In genomic region chr11:30161173-30161650, GRCm38 (mm10) we compare ENCODE assay signal across 8 mouse cellular contexts.
A peak's percentile ranks its signal among the peaks of the same experiment; 100 is the strongest.
DNase-seq lines count a peak whose midpoint lies in the region; ATAC-seq and TF ChIP-seq lines count a peak whose summit lies in the region.

No protein-coding gene starts in this region.

- TF ChIP-seq CTCF in hindbrain, postnatal 0 days (IDR thresholded peaks at IDR 0.05; ENCODE audit: low read depth) = no peak
- TF ChIP-seq CTCF in left cerebral cortex, adult 2 months (IDR thresholded peaks at IDR 0.05) = no peak; the same call in 1 of the 2 replicates
- TF ChIP-seq CTCF in stomach, postnatal 0 days (IDR thresholded peaks at IDR 0.05; ENCODE audit: low read depth) = peak; percentile 12; the same call in 1 of the 2 replicates

- no peaks in the 10 kb centered on the region for H3K36me3 ChIP-seq in hindbrain, postnatal 0 days (ENCODE audit: insufficient read depth, low read length)
- H3K36me3 ChIP-seq in midbrain, embryonic 11.5 days (ENCODE audit: control insufficient read depth, insufficient read depth, low read length) = no peaks in the 10 kb centered on the region
- H3K36me3 ChIP-seq in stomach, postnatal 0 days (ENCODE audit: control insufficient read depth, insufficient read depth, low read length) = no peaks in the 10 kb centered on the region; the same call in 1 of the 2 replicates

- peak overlapping the region; percentile 22; the same call in 1 of the 2 replicates for H3K27ac ChIP-seq in hindbrain, postnatal 0 days
- peak overlapping the region; percentile 66 for H3K27ac ChIP-seq in left cerebral cortex, adult 2 months
- no peak overlapping the region for H3K27ac ChIP-seq in midbrain, embryonic 11.5 days (ENCODE audit: low read depth, low read length)
- H3K27ac ChIP-seq in stomach, postnatal 0 days (replicated peaks) = peak overlapping the region; percentile 69

- no peak overlapping the region for H3K4me2 ChIP-seq in hindbrain, postnatal 0 days (ENCODE audit: low read depth, low read length)
- no peak overlapping the region for H3K4me2 ChIP-seq in midbrain, embryonic 11.5 days
- H3K4me2 ChIP-seq in stomach, postnatal 0 days (replicated peaks; ENCODE audit: low read depth) = no peak overlapping the region

- 25% methylated on average over 6 of the region's 6 CpGs for WGBS in hindbrain, postnatal 0 days
- WGBS in midbrain, embryonic 11.5 days = 25% methylated on average over 6 of the region's 6 CpGs
- WGBS in stomach, postnatal 0 days = 16% methylated on average over 6 of the region's 6 CpGs

- ATAC-seq in hindbrain, postnatal 0 days = peak; percentile 88
- ATAC-seq in midbrain, embryonic 11.5 days (ENCODE audit: low FRiP score) = peak; percentile 82
- peak; percentile 94 for ATAC-seq in stomach, postnatal 0 days (ENCODE audit: low FRiP score, low TSS enrichment)

- H3K4me1 ChIP-seq in hindbrain, postnatal 0 days (ENCODE audit: insufficient read depth, low read length) = peaks cover 32% of the 10 kb centered on the region
- peaks cover 6% of the 10 kb centered on the region; the same call in 1 of the 2 replicates for H3K4me1 ChIP-seq in midbrain, embryonic 11.5 days (ENCODE audit: control insufficient read depth, insufficient read depth, low read length)
- peaks cover 7% of the 10 kb centered on the region for H3K4me1 ChIP-seq in stomach, postnatal 0 days (replicated peaks; ENCODE audit: control insufficient read depth, insufficient read depth)

- intact Hi-C loops in gastrocnemius, postnatal 14 days (cut with DNase I; ENCODE audit: low total_unique reads) = no loop called here
- intact Hi-C loops in left cerebral cortex, adult 2 months (cut with DNase I) = loop anchor here (5.0 kb wide), 1 partner anchor 106 kb away; the partner anchor contains the start of gene Sptbn1

- no peaks in the 10 kb centered on the region for H3K9me3 ChIP-seq in hindbrain, postnatal 0 days (ENCODE audit: low read length)
- no peaks in the 10 kb centered on the region for H3K9me3 ChIP-seq in midbrain, embryonic 11.5 days (ENCODE audit: control insufficient read depth, low read length)
- H3K9me3 ChIP-seq in stomach, postnatal 0 days (ENCODE audit: control insufficient read depth, low read length) = no peaks in the 10 kb centered on the region

- H3K4me3 ChIP-seq in hindbrain, postnatal 0 days (ENCODE audit: low read length) = no peak overlapping the region
- no peak overlapping the region for H3K4me3 ChIP-seq in left cerebral cortex, adult 2 months
- H3K4me3 ChIP-seq in midbrain, embryonic 11.5 days (ENCODE audit: low read depth, low read length) = no peak overlapping the region
- H3K4me3 ChIP-seq in stomach, postnatal 0 days (ENCODE audit: low read depth, low read length) = no peak overlapping the region

- TF ChIP-seq EP300 in stomach, postnatal 0 days (optimal IDR thresholded peaks at IDR 0.05) = peak; percentile 86

- H3K9ac ChIP-seq in hindbrain, postnatal 0 days (replicated peaks; ENCODE audit: low read length) = no peak overlapping the region
- H3K9ac ChIP-seq in midbrain, embryonic 11.5 days (ENCODE audit: low read length) = no peak overlapping the region
- H3K9ac ChIP-seq in stomach, postnatal 0 days (ENCODE audit: low read length) = no peak overlapping the region

- DNase-seq in adipocyte (ENCODE audit: low spot score) = peak; percentile 41
- DNase-seq in cerebellum, postnatal 25 days = peak; percentile 83 to 84
- DNase-seq in gastrocnemius, postnatal 14 days = peak; percentile 82
- peak; percentile 77 for DNase-seq in hindbrain, postnatal 0 days (ENCODE audit: low spot score)
- DNase-seq in left cerebral cortex, adult 2 months (ENCODE audit: extremely low spot score in 1 of 2, low spot score in 2 of 2) = peak in 1 of 2 experiments; percentile 45
- DNase-seq in midbrain, embryonic 11.5 days (ENCODE audit: low spot score, missing footprints) = no peak
- DNase-seq in stomach, postnatal 0 days (ENCODE audit: low spot score) = peak; percentile 53
- no peak for DNase-seq in natural killer cell, adult 2 months (ENCODE audit: low spot score in 2 of 2)

- no peaks in the 10 kb centered on the region for H3K27me3 ChIP-seq in hindbrain, postnatal 0 days (ENCODE audit: insufficient read depth, low read length)
- no peaks in the 10 kb centered on the region for H3K27me3 ChIP-seq in midbrain, embryonic 11.5 days (ENCODE audit: control insufficient read depth, insufficient read depth, low read length)
- H3K27me3 ChIP-seq in stomach, postnatal 0 days (ENCODE audit: control insufficient read depth, insufficient read depth, low read length) = no peaks in the 10 kb centered on the region

Comparison
In these comparisons a context has a peak if more than half of its experiments do, and no peak if none do; other contexts are left out.
1. DNase-seq: peak in adipocyte (single experiment), cerebellum, postnatal 25 days (2 of 2), gastrocnemius, postnatal 14 days (single experiment), hindbrain, postnatal 0 days (single experiment) and stomach, postnatal 0 days (single experiment); none in midbrain, embryonic 11.5 days (single experiment) and natural killer cell, adult 2 months (0 of 2).
2. Peak in every context shown above with its lines, with median percentiles within 50 percentile points of each other: ATAC-seq.